8 mouse cellular contexts compared by ENCODE assay signal in genomic region chr1:134560801-134561769, GRCm38 (mm10). TPM values are rescaled to one million over a fixed set of nuclear protein-coding genes. Genes with fewer than 3 reads are reported as not detected.
A peak's percentile ranks its signal among the peaks of the same experiment; 100 is the strongest.
DNase-seq lines count a peak whose midpoint lies in the region; ATAC-seq and TF ChIP-seq lines count a peak whose summit lies in the region.

No protein-coding gene starts in this region.

- peak overlapping the region; percentile 81 to 96 for H3K4me3 ChIP-seq in ES-E14 (ENCODE audit: insufficient read depth in 1 of 2, low read depth in 1 of 2, low read length in 2 of 2, poor library complexity in 1 of 2, severe bottlenecking in 1 of 2)
- peak overlapping the region; percentile 91 for H3K4me3 ChIP-seq in forebrain, embryonic 12.5 days (replicated peaks)
- H3K4me3 ChIP-seq in hindbrain, embryonic 10.5 days: peak overlapping the region; percentile 100

- WGBS in forebrain, embryonic 12.5 days: under 1% methylated on average over 58 of the region's 76 CpGs
- under 1% methylated on average over 72 of the region's 76 CpGs for WGBS in hindbrain, embryonic 10.5 days

- H3K9ac ChIP-seq in ES-E14 (ENCODE audit: insufficient read depth, low read depth, low read length, poor library complexity, severe bottlenecking): peak overlapping the region; percentile 91
- peak overlapping the region; percentile 96 for H3K9ac ChIP-seq in forebrain, embryonic 12.5 days

- H3K36me3 ChIP-seq in ES-E14 (ENCODE audit: control insufficient read depth, insufficient read depth, low read length, poor library complexity, severe bottlenecking): no peaks in the 10 kb centered on the region
- no peaks in the 10 kb centered on the region for H3K36me3 ChIP-seq in forebrain, embryonic 12.5 days (replicated peaks)
- 0 out of 2 replicates have a peak, but pooled peaks cover 3% of the 10 kb centered on the region for H3K36me3 ChIP-seq in hindbrain, embryonic 10.5 days

- no peak for DNase-seq in ES-E14 (ENCODE audit: low read depth, low spot score)
- DNase-seq in adrenal gland, postnatal 36 days: peak; percentile 20 to 43
- DNase-seq in hindbrain, embryonic 10.5 days (ENCODE audit: low spot score): peak; percentile 72
- peak; percentile 33 to 57 for DNase-seq in layer of hippocampus, postnatal 10 days (ENCODE audit: low spot score in 2 of 2)
- peak; percentile 10 for DNase-seq in lung, postnatal 36 days
- peak; percentile 15 to 17 for DNase-seq in right cerebral cortex, postnatal 36 days (ENCODE audit: low spot score in 2 of 2)

- no peaks in the 10 kb centered on the region for H3K27me3 ChIP-seq in forebrain, embryonic 12.5 days
- no peaks in the 10 kb centered on the region for H3K27me3 ChIP-seq in hindbrain, embryonic 10.5 days (ENCODE audit: insufficient read depth, poor library complexity, severe bottlenecking)

- no peaks in the 10 kb centered on the region for H3K9me3 ChIP-seq in ES-E14 (ENCODE audit: control insufficient read depth, insufficient read depth, low read depth, low read length)
- no peaks in the 10 kb centered on the region for H3K9me3 ChIP-seq in forebrain, embryonic 12.5 days
- no peaks in the 10 kb centered on the region for H3K9me3 ChIP-seq in hindbrain, embryonic 10.5 days

- H3K27ac ChIP-seq in ES-E14 (ENCODE audit: insufficient read depth, low read depth, low read length, poor library complexity, severe bottlenecking): peak overlapping the region; percentile 76
- peak overlapping the region; percentile 94 for H3K27ac ChIP-seq in forebrain, embryonic 12.5 days
- H3K27ac ChIP-seq in hindbrain, embryonic 10.5 days: peak overlapping the region; percentile 100

- peak; percentile 22 for ATAC-seq in forebrain, embryonic 12.5 days (ENCODE audit: low FRiP score)
- no peak for ATAC-seq in megakaryocyte progenitor cell, adult 5-6 weeks (replicated peaks; ENCODE audit: poor library complexity)

- peaks cover 7 to 13% of the 10 kb centered on the region in 2 experiments; a peak in 2 of 4 replicates for H3K4me1 ChIP-seq in ES-E14 (ENCODE audit: control insufficient read depth in 2 of 2, insufficient read depth in 2 of 2, low read length in 2 of 2, poor library complexity in 1 of 2)
- peaks cover 34% of the 10 kb centered on the region for H3K4me1 ChIP-seq in forebrain, embryonic 12.5 days
- peaks cover 52% of the 10 kb centered on the region for H3K4me1 ChIP-seq in hindbrain, embryonic 10.5 days (replicated peaks)

- in situ Hi-C loops in ES-E14 (cut with MboI; ENCODE audit: low sequenced_read_pairs in 2 of 2, unreplicated experiment in 2 of 2): no loop called here

- peak overlapping the region; percentile 64 for H3K4me2 ChIP-seq in forebrain, embryonic 12.5 days

TF ChIP-seq in ES-E14, 5 proteins besides CTCF, POLR2A, EP300 and RAD21:
- TF ChIP-seq HCFC1 (IDR thresholded peaks at IDR 0.05; ENCODE audit: borderline replicate concordance, insufficient read depth, low read length) (no peak), MAFK (IDR thresholded peaks at IDR 0.05; ENCODE audit: insufficient read depth, low read depth, low read length) (no peak), CHD2 (IDR thresholded peaks at IDR 0.05; ENCODE audit: low read depth, low read length) (no peak), ZNF384 (IDR thresholded peaks at IDR 0.05; ENCODE audit: low read depth, low read length) (no peak), ZC3H11A (IDR thresholded peaks at IDR 0.05; ENCODE audit: borderline replicate concordance, low read depth, low read length) (no peak)
TF ChIP-seq in ES-E14: peak in this region for 0.

RNA-seq across cellular contexts. Expression of gene Kdm5b, which starts 1.1 kb away (rescaled TPM):
- total RNA-seq in ES-E14 (2012; rRNA removed): 127 and 182 TPM in 2 replicates
- 10 to 100 TPM; 44.1 to 45.7 TPM for total RNA-seq in adrenal gland, postnatal 36 days (2021)
- polyA plus RNA-seq in forebrain, embryonic 12.5 days (2016; fragmentation: Nextera tagmentation; extraction: Ambion mirVana): 98.2 and 103 TPM in 2 replicates
- polyA plus RNA-seq in hindbrain, embryonic 10.5 days (2016; fragmentation: Nextera tagmentation; extraction: Ambion mirVana): 69.9 and 71.6 TPM in 2 replicates
- total RNA-seq in layer of hippocampus, postnatal 10 days (2021): 10 to 100 TPM; 74.6 to 75.4 TPM
- total RNA-seq in megakaryocyte progenitor cell, adult 5-6 weeks (2015): 16.3 and 24.2 TPM in 2 replicates
- total RNA-seq in megakaryocyte progenitor cell, adult 5-6 weeks (2017): 18.0 and 20.6 TPM in 2 replicates

RNA-seq across cellular contexts. Expression of gene Mgat4e, which starts 11.6 kb away (rescaled TPM):
- total RNA-seq in ES-E14 (2012; rRNA removed): 0.76 and 2.1 TPM in 2 replicates
- total RNA-seq in adrenal gland, postnatal 36 days (2021): not detected
- polyA plus RNA-seq in forebrain, embryonic 12.5 days (2016; fragmentation: Nextera tagmentation; extraction: Ambion mirVana): not detected in 2 replicates
- not detected in 2 replicates for polyA plus RNA-seq in hindbrain, embryonic 10.5 days (2016; fragmentation: Nextera tagmentation; extraction: Ambion mirVana)
- total RNA-seq in layer of hippocampus, postnatal 10 days (2021): not detected
- 0.10 TPM in 1 of 2 replicates, not detected in the other for total RNA-seq in megakaryocyte progenitor cell, adult 5-6 weeks (2015)
- not detected in 2 replicates for total RNA-seq in megakaryocyte progenitor cell, adult 5-6 weeks (2017)
